Mouse (Mus musculus): ENCODE measurements at regions not wholly inside any gene's neighbourhood (a gene's known extent, or its start where the extent isn't known, plus 50 kb on each side); places are given as distances from the start of the nearest gene placed in this dataset.
A peak's percentile ranks its signal among the peaks of the same experiment; 100 is the strongest.

DNA sequence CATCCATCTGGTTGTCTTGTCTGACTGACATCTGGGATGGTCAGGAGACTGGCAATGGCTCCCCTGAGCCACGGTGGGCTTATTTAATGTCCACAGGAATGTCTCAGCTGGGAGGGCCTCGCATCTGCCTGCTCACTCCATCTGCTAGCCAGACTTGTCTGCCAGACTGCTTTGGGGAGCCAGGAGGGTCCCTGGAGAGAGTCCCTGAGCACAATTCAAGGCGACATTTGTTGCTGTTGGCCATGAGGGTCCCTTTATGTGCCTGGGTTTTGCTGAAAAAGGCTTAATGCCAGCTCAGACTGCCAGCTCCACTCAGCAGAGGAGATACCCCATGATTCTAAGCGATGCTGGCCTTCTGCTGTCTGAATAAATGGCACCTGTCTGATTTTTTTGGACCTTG lies 161.8 kb upstream of the Nckap5 start:
- Histone ChIP-seq H3K36me3 (ENCODE audit: insufficient read depth, low read length) (no peaks in the 10 kb centered on the region), H3K9me3 (replicated peaks; ENCODE audit: low read length) (no peaks in the 10 kb centered on the region), H3K27me3 (ENCODE audit: insufficient read depth, low read length) (no peaks in the 10 kb centered on the region), H3K4me1 (replicated peaks; ENCODE audit: insufficient read depth, low read length) (no peaks in the 10 kb centered on the region), H3K4me3 (replicated peaks; ENCODE audit: low read depth, low read length) (no peak overlapping the region), H3K9ac (ENCODE audit: low read depth, low read length) (no peak overlapping the region), H3K27ac (no peak overlapping the region), H3K4me2 (ENCODE audit: low read length) (no peak overlapping the region)
- WGBS, result 63% methylated on average over 4 of the region's 4 CpGs
- DNase-seq (ENCODE audit: low spot score) (no peak), ATAC-seq (replicated peaks; ENCODE audit: low FRiP score, low read depth) (no peak)
- no peak for TF ChIP-seq CTCF (IDR thresholded peaks at IDR 0.05; ENCODE audit: low read depth)

DNA sequence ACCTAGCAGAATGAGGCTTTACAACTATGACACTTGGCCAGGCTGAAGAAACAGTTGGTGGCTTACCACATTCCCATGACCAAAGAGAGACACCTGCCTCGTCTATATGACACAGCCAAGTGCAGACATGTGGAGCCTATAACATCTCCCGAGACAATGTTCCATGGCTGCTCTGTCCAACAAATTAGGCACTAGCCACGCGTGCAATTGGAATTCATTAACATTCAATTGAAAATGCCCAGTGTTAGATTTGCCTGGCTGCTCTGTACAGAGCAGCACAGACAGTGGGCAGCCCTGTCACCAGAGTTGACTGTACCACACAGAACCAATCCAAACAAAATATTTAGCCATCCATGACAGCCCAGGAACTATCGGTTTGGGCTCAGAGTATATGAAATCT lies 152.2 kb upstream of the Nckap5 start:
- no peak overlapping the region for H3K27ac ChIP-seq
- 68% methylated on average over 5 of the region's 5 CpGs for WGBS
- no peaks in the 10 kb centered on the region for H3K4me1 ChIP-seq (replicated peaks; ENCODE audit: insufficient read depth, low read length)
- H3K4me2 ChIP-seq (ENCODE audit: low read length), result no peak overlapping the region
- DNase-seq (ENCODE audit: low spot score), result no peak
- no peaks in the 10 kb centered on the region for H3K27me3 ChIP-seq (ENCODE audit: insufficient read depth, low read length)
- TF ChIP-seq CTCF (IDR thresholded peaks at IDR 0.05; ENCODE audit: low read depth), result no peak
- no peaks in the 10 kb centered on the region for H3K36me3 ChIP-seq (ENCODE audit: insufficient read depth, low read length)
- H3K9me3 ChIP-seq (replicated peaks; ENCODE audit: low read length), result no peaks in the 10 kb centered on the region
- ATAC-seq (replicated peaks; ENCODE audit: low FRiP score, low read depth), result no peak
- no peak overlapping the region for H3K9ac ChIP-seq (ENCODE audit: low read depth, low read length)
- no peak overlapping the region for H3K4me3 ChIP-seq (replicated peaks; ENCODE audit: low read depth, low read length)

DNA sequence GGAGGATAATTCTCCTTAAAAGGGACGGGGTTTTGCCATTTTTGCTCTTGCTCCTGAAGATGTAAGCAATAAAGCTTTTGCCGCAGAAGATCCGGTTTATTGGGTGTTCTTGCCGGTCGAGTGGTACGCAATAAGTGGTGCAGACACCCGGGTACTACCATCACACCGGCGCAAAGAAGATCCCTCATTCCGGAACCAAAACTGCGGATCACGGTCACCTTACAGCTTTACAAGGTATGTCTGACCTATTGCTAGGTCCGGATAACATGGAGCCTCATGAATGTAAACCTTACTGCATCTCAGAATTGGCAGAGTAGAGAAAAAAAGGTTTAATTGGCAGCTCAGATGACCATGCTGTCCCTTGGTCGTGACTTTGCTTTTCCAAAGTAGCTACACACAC lies 149.7 kb upstream of the Nckap5 start:
- 94% methylated on average over 14 of the region's 14 CpGs for WGBS
- TF ChIP-seq CTCF (IDR thresholded peaks at IDR 0.05; ENCODE audit: low read depth), result no peak
- Histone ChIP-seq H3K9me3 (replicated peaks; ENCODE audit: low read length) (no peaks in the 10 kb centered on the region), H3K4me1 (replicated peaks; ENCODE audit: insufficient read depth, low read length) (no peaks in the 10 kb centered on the region), H3K9ac (ENCODE audit: low read depth, low read length) (no peak overlapping the region), H3K4me2 (ENCODE audit: low read length) (no peak overlapping the region), H3K27me3 (ENCODE audit: insufficient read depth, low read length) (no peaks in the 10 kb centered on the region), H3K27ac (no peak overlapping the region), H3K36me3 (ENCODE audit: insufficient read depth, low read length) (no peaks in the 10 kb centered on the region), H3K4me3 (replicated peaks; ENCODE audit: low read depth, low read length) (no peak overlapping the region)
- ATAC-seq (replicated peaks; ENCODE audit: low FRiP score, low read depth) (no peak), DNase-seq (ENCODE audit: low spot score) (no peak)

DNA sequence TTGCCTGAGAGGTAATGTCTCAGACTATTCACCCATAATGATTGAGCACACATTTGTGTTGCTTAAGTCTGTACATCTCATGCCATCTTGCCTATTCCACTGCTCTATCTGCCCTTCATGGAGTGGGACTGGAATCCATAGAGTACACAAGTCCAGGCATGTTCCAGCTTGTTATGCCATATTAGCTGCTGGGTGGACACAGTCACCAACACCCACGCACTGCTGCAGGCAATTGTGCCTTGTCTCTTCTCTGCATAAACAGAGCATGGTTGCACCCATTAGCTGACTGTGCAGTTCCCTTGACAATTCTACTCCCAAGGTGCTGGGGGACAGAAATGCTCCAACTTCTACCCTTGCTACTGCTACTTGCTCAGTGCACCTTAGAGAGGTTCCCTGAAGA lies 143.3 kb upstream of the Nckap5 start:
- H3K27me3 ChIP-seq (ENCODE audit: insufficient read depth, low read length), result no peaks in the 10 kb centered on the region
- 77% methylated on average over 1 of the region's 1 CpGs for WGBS
- no peak for TF ChIP-seq CTCF (IDR thresholded peaks at IDR 0.05; ENCODE audit: low read depth)
- H3K27ac ChIP-seq, result no peak overlapping the region
- H3K4me1 ChIP-seq (replicated peaks; ENCODE audit: insufficient read depth, low read length), result no peaks in the 10 kb centered on the region
- H3K9ac ChIP-seq (ENCODE audit: low read depth, low read length), result no peak overlapping the region
- ATAC-seq (replicated peaks; ENCODE audit: low FRiP score, low read depth) (no peak), DNase-seq (ENCODE audit: low spot score) (no peak)
- no peak overlapping the region for H3K4me2 ChIP-seq (ENCODE audit: low read length)
- H3K4me3 ChIP-seq (replicated peaks; ENCODE audit: low read depth, low read length), result no peak overlapping the region
- no peaks in the 10 kb centered on the region for H3K36me3 ChIP-seq (ENCODE audit: insufficient read depth, low read length)
- H3K9me3 ChIP-seq (replicated peaks; ENCODE audit: low read length), result no peaks in the 10 kb centered on the region

DNA sequence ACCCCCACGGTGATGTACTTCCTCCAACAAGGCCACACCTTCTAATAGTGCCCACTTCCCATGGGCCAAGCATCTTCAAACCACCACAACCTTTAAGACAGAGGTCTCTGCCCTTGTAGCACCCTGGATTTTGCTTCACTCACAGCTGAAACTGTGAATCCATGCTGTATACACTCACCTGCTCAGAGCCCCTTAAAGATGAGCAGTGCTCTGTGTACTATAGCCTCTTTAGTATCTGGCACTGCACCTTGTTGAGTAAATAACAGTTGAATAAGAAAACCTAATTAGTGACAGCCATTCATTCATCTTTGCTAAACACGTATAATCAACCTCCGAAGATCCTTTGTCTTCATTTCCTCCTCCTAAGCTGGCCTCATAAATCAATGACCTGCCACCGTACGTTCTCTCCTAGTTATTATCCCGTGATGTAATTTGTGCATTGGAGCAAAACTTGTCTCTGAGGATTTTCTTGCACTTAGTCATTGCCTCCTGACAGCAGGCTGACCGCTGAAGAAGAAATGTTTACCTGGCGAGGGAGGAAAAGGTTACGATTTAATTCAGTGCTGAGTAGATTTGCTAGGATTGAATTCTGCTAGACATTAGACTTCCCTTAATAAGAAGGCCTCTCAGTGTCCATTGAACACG lies 141.3 kb upstream of the Nckap5 start:
- no peak for DNase-seq (ENCODE audit: low spot score)
- Histone ChIP-seq H3K4me2 (ENCODE audit: low read length) (no peak overlapping the region), H3K9ac (ENCODE audit: low read depth, low read length) (no peak overlapping the region), H3K4me3 (replicated peaks; ENCODE audit: low read depth, low read length) (no peak overlapping the region), H3K27ac (no peak overlapping the region), H3K4me1 (replicated peaks; ENCODE audit: insufficient read depth, low read length) (no peaks in the 10 kb centered on the region), H3K27me3 (ENCODE audit: insufficient read depth, low read length) (no peaks in the 10 kb centered on the region), H3K9me3 (replicated peaks; ENCODE audit: low read length) (no peaks in the 10 kb centered on the region), H3K36me3 (ENCODE audit: insufficient read depth, low read length) (no peaks in the 10 kb centered on the region)
- 25% methylated on average over 10 of the region's 10 CpGs for WGBS
- no peak for TF ChIP-seq CTCF (IDR thresholded peaks at IDR 0.05; ENCODE audit: low read depth)
- ATAC-seq (replicated peaks; ENCODE audit: low FRiP score, low read depth), result no peak

DNA sequence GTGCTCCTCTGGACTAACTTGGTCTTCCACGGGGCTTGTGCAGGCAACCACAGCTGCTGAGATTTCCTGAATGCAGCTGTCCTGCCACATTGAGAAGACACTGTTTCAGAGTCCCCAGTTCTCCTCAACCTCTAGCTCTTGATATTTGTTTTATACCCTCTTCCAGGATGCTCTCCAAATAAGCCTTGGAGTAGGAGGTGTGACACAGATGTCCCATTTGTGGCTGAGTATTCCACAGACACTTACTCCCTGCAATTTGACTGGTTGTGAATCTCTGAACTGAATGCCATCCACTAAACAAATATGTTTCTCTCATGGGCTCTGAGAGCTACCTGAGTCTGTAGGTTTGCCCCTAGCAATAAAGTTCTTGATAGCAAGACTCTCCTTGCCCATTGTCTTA lies 140.5 kb upstream of the Nckap5 start:
- DNase-seq (ENCODE audit: low spot score), result no peak
- no peaks in the 10 kb centered on the region for H3K9me3 ChIP-seq (replicated peaks; ENCODE audit: low read length)
- 77% methylated on average over 1 of the region's 1 CpGs for WGBS
- H3K9ac ChIP-seq (ENCODE audit: low read depth, low read length), result no peak overlapping the region
- ATAC-seq (replicated peaks; ENCODE audit: low FRiP score, low read depth), result no peak
- H3K4me2 ChIP-seq (ENCODE audit: low read length), result no peak overlapping the region
- H3K4me3 ChIP-seq (replicated peaks; ENCODE audit: low read depth, low read length), result no peak overlapping the region
- no peaks in the 10 kb centered on the region for H3K36me3 ChIP-seq (ENCODE audit: insufficient read depth, low read length)
- H3K27ac ChIP-seq, result no peak overlapping the region
- no peaks in the 10 kb centered on the region for H3K27me3 ChIP-seq (ENCODE audit: insufficient read depth, low read length)
- H3K4me1 ChIP-seq (replicated peaks; ENCODE audit: insufficient read depth, low read length), result no peaks in the 10 kb centered on the region
- TF ChIP-seq CTCF (IDR thresholded peaks at IDR 0.05; ENCODE audit: low read depth), result no peak

DNA sequence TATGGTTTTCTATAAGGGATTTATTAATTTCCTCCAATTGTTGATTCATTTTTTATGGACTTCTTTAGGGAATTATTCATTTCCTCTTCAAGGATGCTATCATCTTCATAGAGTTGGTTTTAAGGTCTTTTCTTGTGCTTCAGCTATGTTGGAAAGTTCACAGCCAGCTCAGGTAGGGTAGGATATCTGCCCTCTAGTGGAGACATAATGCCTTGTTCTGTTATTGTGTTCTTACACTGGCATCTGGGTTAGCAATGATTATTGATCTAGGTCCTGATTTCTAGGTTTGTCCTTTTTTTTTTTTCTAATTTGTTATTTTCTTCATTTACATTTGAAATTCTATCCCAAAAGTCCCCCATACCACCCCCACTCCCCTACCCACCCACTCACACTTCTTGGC lies 135.8 kb upstream of the Nckap5 start:
- DNase-seq (ENCODE audit: low spot score) (no peak), ATAC-seq (replicated peaks; ENCODE audit: low FRiP score, low read depth) (no peak)
- no peak overlapping the region for H3K4me2 ChIP-seq (ENCODE audit: low read length)
- H3K36me3 ChIP-seq (ENCODE audit: insufficient read depth, low read length), result no peaks in the 10 kb centered on the region
- H3K27me3 ChIP-seq (ENCODE audit: insufficient read depth, low read length), result no peaks in the 10 kb centered on the region
- H3K4me1 ChIP-seq (replicated peaks; ENCODE audit: insufficient read depth, low read length), result no peaks in the 10 kb centered on the region
- no peak overlapping the region for H3K9ac ChIP-seq (ENCODE audit: low read depth, low read length)
- H3K9me3 ChIP-seq (replicated peaks; ENCODE audit: low read length), result no peaks in the 10 kb centered on the region
- no peak overlapping the region for H3K27ac ChIP-seq
- peak; percentile 55 for TF ChIP-seq CTCF (IDR thresholded peaks at IDR 0.05; ENCODE audit: low read depth)
- no peak overlapping the region for H3K4me3 ChIP-seq (replicated peaks; ENCODE audit: low read depth, low read length)

All from kidney, postnatal 0 days (tissue).